Mouse (Mus musculus) testis, adult 2 months (tissue): ENCODE measurements around the gene Chchd6. TPM values are rescaled to one million over a fixed set of nuclear protein-coding genes. Genes with fewer than 3 reads are reported as not detected.

Source experiments
- H3K27ac ChIP-seq: fragments of 200-500 bp; 2 replicates; pipeline ENCODE4 v1.5.1; 2012; ENCODE audit warnings: low read depth, low read length; ENCODE audit not compliant: control insufficient read depth, insufficient read depth
- H3K27me3 ChIP-seq: fragments of 200-500 bp; 2 replicates; pipeline ENCODE4 v1.6.1; 2012; ENCODE audit warnings: mild to moderate bottlenecking, low read length, moderate library complexity; ENCODE audit not compliant: control insufficient read depth, insufficient read depth
- H3K36me3 ChIP-seq: fragments of 200-500 bp; 2 replicates; pipeline ENCODE4 v1.6.1; 2012; ENCODE audit warnings: mild to moderate bottlenecking, low read length; ENCODE audit not compliant: control insufficient read depth, insufficient read depth
- H3K4me1 ChIP-seq: fragments of 200-500 bp; 2 replicates; pipeline ENCODE4 v1.6.1; 2012; ENCODE audit warnings: low read length; ENCODE audit not compliant: control insufficient read depth, insufficient read depth
- H3K4me3 ChIP-seq: fragments of 200-500 bp; 2 replicates; pipeline ENCODE4 v1.5.1; 2012; ENCODE audit warnings: low read depth, mild to moderate bottlenecking, low read length, moderate library complexity, mixed read lengths; ENCODE audit not compliant: control insufficient read depth
- CTCF ChIP-seq: fragments of 200-500 bp; IDR thresholded peaks from 2 replicates; pipeline ENCODE4 v1.5.1; 2012; ENCODE audit warnings: low read depth, mild to moderate bottlenecking, inconsistent platforms, low read length, moderate library complexity; ENCODE audit not compliant: control insufficient read depth, insufficient read depth, insufficient replicate concordance
- POLR2A ChIP-seq: fragments of 200-500 bp; IDR thresholded peaks from 2 replicates; pipeline ENCODE4 v1.6.1; 2012; ENCODE audit warnings: low read depth, mild to moderate bottlenecking, inconsistent platforms, low read length, moderate library complexity; ENCODE audit not compliant: control insufficient read depth
- polyA plus RNA-seq: library from polyadenylated mRNA; depleted of rRNA; stranded (reverse); fragments of >200 nt; gene quantifications from 2 replicates; pipeline ENCODE4 v1.2.3, GENCODE M21; 2012; rRNA removed

The Chchd6 gene
- polyA plus RNA-seq, 1 experiment = 783 TPM

- Histone ChIP-seq H3K27ac (no peak overlapping the region), H3K27me3 (no peaks in the 10 kb centered on the region), H3K4me1 (no peaks in the 10 kb centered on the region; the same call in 1 of the 2 replicates), H3K4me3 (no peak overlapping the region), H3K36me3 (no peaks in the 10 kb centered on the region)
- no peak for TF ChIP-seq CTCF
- TF ChIP-seq POLR2A = no peak
Measured at GRCm38 (mm10) chr6:89338733-89339132, 256.7 kb downstream of the Chchd6 start.

GRCm38 (mm10) chr6:89337574-89337973 lies 257.9 kb downstream of the Chchd6 start:
- H3K27ac ChIP-seq = no peak overlapping the region
- no peaks in the 10 kb centered on the region for H3K27me3 ChIP-seq
- H3K36me3 ChIP-seq = no peaks in the 10 kb centered on the region
- no peak for TF ChIP-seq CTCF
- no peak for TF ChIP-seq POLR2A
- no peak overlapping the region for H3K4me3 ChIP-seq
- no peaks in the 10 kb centered on the region; the same call in 1 of the 2 replicates for H3K4me1 ChIP-seq

- Histone ChIP-seq H3K4me3 (no peak overlapping the region), H3K4me1 (no peaks in the 10 kb centered on the region), H3K36me3 (no peaks in the 10 kb centered on the region), H3K27me3 (no peaks in the 10 kb centered on the region), H3K27ac (no peak overlapping the region)
- TF ChIP-seq CTCF = no peak
- no peak for TF ChIP-seq POLR2A
Measured at GRCm38 (mm10) chr6:89333964-89334702, 261.3 kb downstream of the Chchd6 start.

Other genes starting within 250 kb of the Chchd6 start
- gene Plxna1, start 233.0 kb downstream of the Chchd6 start, polyA plus RNA-seq = 27.1 and 27.7 TPM in 2 replicates
- gene Txnrd3, start 48.3 kb upstream of the Chchd6 start, polyA plus RNA-seq = 199 and 208 TPM in 2 replicates
- 0.52 and 1.3 TPM in 2 replicates for gene Vmn1r40, start 111.9 kb upstream of the Chchd6 start, polyA plus RNA-seq
- gene Vmn1r41, start 145.1 kb upstream of the Chchd6 start, polyA plus RNA-seq = not detected in 2 replicates